Mouse (Mus musculus): ENCODE measurements at regions not wholly inside any gene's neighbourhood (a gene's known extent, or its start where the extent isn't known, plus 50 kb on each side); places are given as distances from the start of the nearest gene placed in this dataset.

DNA sequence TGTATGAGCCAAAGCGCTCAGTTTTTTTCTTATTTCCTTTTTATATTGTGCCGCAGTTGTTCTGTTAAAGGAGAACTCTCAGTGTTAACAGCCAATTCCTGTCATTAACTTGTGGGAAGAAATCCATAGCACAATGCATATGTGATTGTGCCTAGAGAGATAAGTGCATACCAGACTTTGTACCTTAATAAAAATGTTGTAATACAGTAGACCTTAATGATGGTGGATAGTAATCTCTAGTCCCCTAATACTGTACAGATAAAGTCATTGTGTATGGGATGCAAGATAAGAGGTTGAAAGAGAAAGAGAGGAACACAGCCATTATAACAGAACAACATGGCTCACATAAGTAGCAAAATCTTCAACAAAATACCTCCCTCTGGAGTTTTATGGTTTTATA, 379.7 kb upstream of the Sash1 start:
- Histone ChIP-seq H3K27me3 (replicated peaks; ENCODE audit: low read depth, poor library complexity, severe bottlenecking) (no peaks in the 10 kb centered on the region), H3K9me3 (no peaks in the 10 kb centered on the region), H3K36me3 (replicated peaks) (no peaks in the 10 kb centered on the region), H3K4me1 (no peaks in the 10 kb centered on the region), H3K4me3 (no peak overlapping the region), H3K27ac (replicated peaks) (no peak overlapping the region)
- 90% methylated on average over 2 of the region's 2 CpGs for WGBS
- no peak for DNase-seq (ENCODE audit: low spot score)

DNA sequence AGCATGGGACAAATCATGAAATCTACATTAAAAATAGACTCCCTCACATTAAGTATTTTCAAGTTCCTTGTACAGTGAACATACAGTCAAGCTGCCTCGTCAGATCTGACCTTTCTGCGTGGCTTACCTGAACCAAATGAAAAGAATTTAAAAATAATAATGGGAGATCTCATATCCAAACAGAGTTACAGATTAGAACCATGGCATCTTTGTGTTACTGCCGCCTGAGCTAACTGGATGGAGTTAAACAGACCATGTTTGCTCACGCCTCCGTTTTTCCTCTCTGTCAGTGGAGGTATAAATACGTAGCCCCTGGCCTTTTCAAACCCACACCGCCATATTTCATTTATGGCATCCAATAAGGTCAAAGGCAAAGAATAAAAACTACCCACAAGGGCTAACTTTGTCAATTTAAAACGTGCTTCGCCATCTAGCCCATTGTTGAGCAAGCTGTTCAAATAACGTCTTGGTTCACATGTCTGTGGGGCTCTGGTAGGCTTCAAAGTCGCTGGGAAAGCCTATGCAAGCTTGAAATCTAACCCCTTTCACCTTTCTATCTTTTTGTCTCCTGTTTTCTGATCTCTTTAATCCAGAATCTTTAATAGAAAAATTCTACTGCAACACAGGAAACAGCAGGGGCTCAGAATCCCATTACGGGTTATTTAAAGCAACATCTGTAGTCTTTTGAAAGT, 378.6 kb upstream of the Sash1 start:
- DNase-seq (ENCODE audit: low spot score) = no peak
- Histone ChIP-seq H3K36me3 (replicated peaks) (no peaks in the 10 kb centered on the region), H3K4me1 (no peaks in the 10 kb centered on the region), H3K9me3 (no peaks in the 10 kb centered on the region), H3K27ac (replicated peaks) (no peak overlapping the region), H3K4me3 (no peak overlapping the region), H3K27me3 (replicated peaks; ENCODE audit: low read depth, poor library complexity, severe bottlenecking) (no peaks in the 10 kb centered on the region)
- 75% methylated on average over 12 of the region's 12 CpGs for WGBS

DNA sequence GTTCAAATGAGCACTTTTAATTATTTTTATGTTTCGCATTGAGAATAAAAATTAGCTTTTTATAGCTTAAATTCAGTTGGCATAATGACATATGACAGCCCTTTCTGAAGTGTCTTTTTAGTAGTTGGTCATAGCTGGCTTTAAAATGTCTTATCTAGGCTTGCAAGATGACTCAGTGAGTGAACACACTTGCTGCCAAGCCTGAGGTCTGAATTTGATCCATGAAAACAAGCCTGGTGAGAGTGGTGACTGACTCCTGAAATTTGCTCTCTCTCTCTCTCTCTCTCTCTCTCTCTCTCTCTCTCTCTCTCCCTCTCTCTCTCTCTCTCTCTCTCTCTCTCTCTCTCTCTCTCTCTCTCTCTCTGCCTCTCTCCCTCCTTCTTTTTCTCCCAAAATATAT, 372.8 kb upstream of the Sash1 start:
- WGBS = 89% methylated on average over 1 of the region's 1 CpGs
- H3K4me1 ChIP-seq = no peaks in the 10 kb centered on the region
- H3K27me3 ChIP-seq (replicated peaks; ENCODE audit: low read depth, poor library complexity, severe bottlenecking) = no peaks in the 10 kb centered on the region
- H3K36me3 ChIP-seq (replicated peaks) = no peaks in the 10 kb centered on the region
- H3K9me3 ChIP-seq = no peaks in the 10 kb centered on the region
- no peak for DNase-seq (ENCODE audit: low spot score)
- H3K27ac ChIP-seq (replicated peaks) = no peak overlapping the region
- H3K4me3 ChIP-seq = no peak overlapping the region

DNA sequence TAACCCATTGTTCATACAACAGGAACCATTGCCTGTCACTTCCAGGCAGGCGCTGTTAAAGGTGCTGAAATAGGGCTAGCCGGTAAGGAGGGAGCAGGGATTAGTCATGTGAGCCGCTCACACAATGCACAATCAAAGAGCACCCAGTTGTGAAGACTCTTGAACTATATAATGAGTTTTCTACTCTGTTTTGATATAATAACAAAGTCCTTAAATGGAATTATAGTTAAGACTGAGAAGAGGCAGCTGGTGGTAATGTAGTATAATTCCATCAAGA, 367.0 kb upstream of the Sash1 start:
- H3K27ac ChIP-seq (replicated peaks) = no peak overlapping the region
- no peaks in the 10 kb centered on the region for H3K27me3 ChIP-seq (replicated peaks; ENCODE audit: low read depth, poor library complexity, severe bottlenecking)
- WGBS = 15% methylated on average over 3 of the region's 3 CpGs
- no peak overlapping the region for H3K4me3 ChIP-seq
- no peaks in the 10 kb centered on the region for H3K9me3 ChIP-seq
- no peak for DNase-seq (ENCODE audit: low spot score)
- H3K4me1 ChIP-seq = no peaks in the 10 kb centered on the region
- no peaks in the 10 kb centered on the region for H3K36me3 ChIP-seq (replicated peaks)

DNA sequence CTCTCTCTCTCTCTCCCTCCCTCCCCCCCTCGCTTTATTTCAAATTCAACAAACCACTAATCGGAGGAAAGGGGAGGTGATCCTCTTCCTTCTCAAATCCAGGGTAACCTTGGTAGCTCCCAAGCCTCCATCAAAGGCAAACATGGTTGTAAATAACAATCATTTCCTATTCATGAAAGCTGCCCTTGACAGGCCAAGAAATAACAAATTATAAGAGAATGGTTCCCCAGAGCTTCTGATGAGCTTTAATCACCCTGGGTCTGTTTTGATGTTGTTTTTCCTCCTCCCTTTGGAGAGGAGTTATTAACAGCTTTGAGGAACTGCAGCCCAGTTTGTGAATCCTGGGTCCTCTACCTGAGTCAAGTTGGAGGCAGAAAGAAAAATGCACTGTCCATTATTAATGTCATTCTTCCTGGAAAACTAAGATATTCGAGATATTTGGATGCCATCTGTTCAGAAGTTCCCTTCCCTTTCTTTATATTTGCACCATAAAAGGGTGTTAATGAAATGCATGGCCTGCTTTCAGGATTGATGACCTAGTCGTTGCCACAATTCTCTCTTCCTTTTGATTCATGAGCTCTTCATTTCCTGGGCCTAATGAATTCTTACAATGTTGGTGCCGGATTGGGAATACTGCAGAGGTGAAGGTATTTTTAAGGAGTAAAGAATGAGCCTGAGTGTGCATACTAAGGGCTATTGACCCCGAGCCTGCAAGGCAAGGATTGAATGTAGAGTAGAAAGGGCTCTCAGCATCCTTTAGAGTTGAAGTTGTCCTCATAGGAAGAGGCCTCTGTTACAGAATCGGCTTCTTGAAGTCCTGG, 366.5 kb upstream of the Sash1 start:
- 64% methylated on average over 7 of the region's 7 CpGs for WGBS
- no peaks in the 10 kb centered on the region for H3K27me3 ChIP-seq (replicated peaks; ENCODE audit: low read depth, poor library complexity, severe bottlenecking)
- DNase-seq (ENCODE audit: low spot score) = no peak
- H3K36me3 ChIP-seq (replicated peaks) = no peaks in the 10 kb centered on the region
- no peaks in the 10 kb centered on the region for H3K9me3 ChIP-seq
- no peak overlapping the region for H3K4me3 ChIP-seq
- no peaks in the 10 kb centered on the region for H3K4me1 ChIP-seq
- no peak overlapping the region for H3K27ac ChIP-seq (replicated peaks)

DNA sequence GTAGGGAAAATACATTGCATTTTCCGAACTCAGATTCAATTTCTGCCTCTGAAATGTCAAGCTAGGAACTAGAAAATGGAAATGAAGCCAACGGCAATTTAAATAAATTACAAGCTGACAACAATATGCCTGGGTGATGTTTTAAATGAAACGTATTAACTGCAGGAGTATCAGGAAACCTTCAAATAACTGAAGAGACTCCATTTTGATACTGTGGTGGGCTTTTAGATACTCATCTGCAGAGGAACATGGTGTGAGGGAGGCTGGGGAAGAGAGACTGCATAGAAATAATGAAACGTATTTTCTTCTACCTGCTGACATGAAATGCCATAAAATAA, 357.4 kb upstream of the Sash1 start:
- Histone ChIP-seq H3K27ac (replicated peaks) (no peak overlapping the region), H3K4me3 (no peak overlapping the region), H3K9me3 (no peaks in the 10 kb centered on the region), H3K27me3 (replicated peaks; ENCODE audit: low read depth, poor library complexity, severe bottlenecking) (no peaks in the 10 kb centered on the region), H3K4me1 (peaks cover 10% of the 10 kb centered on the region; the same call in 1 of the 2 replicates), H3K36me3 (replicated peaks) (no peaks in the 10 kb centered on the region)
- no peak for DNase-seq (ENCODE audit: low spot score)
- WGBS = 85% methylated on average over 4 of the region's 4 CpGs

DNA sequence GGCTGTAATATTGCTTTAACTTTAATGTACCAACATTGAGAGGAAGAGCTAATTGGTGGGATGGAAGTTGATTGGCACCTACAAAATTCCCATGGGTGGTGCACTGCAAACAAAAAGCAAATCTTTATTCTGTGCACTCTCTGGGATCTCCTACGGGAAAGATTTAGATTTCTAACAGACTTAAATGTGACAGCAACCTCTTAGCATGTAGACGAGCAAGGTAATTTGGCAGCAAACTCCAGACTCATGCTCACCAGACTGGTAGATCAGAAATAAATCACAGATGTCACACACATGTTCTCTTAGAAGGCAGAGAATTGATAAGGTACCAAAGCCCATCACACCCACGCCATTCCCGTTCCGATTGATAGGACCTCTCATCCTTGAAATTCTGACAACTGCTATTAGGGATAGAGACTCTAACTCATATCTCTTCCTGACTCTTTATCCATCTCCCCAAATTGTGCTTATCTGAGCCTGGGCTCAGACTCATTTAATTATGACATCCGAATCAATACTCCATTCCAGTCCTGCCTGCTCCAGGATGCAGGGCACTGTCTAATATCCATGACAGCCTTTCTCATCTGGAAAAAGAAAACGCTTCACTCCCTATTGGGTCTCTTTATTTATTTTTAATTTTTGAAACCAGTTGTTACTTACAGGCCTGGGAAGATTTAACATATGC, 356.9 kb upstream of the Sash1 start:
- Histone ChIP-seq H3K4me3 (no peak overlapping the region), H3K9me3 (no peaks in the 10 kb centered on the region)
- 84% methylated on average over 7 of the region's 7 CpGs for WGBS

DNA sequence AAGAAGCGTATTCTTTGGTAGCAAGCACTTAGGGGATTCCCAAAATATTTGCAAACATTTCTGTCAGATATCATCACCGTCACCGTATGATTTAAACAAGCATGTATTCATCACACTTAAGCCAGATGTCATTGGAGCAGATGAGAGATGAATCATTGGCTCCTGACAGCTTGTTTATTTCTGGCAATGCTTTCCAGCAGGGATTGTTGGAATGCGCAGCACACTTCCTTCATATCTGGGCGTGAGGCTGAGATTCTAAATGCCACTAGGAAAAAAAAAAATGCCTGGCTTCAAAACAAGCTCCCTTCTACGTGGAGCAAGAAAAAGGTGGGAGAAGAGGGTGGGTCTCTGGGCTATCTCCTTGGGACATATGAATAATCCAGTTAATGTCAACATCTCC, 354.1 kb upstream of the Sash1 start:
- peaks cover 12% of the 10 kb centered on the region; the same call in 1 of the 2 replicates for H3K4me1 ChIP-seq
- H3K27ac ChIP-seq (replicated peaks) = no peak overlapping the region
- H3K36me3 ChIP-seq (replicated peaks) = no peaks in the 10 kb centered on the region
- H3K9me3 ChIP-seq = no peaks in the 10 kb centered on the region
- DNase-seq (ENCODE audit: low spot score) = no peak
- no peak overlapping the region for H3K4me3 ChIP-seq
- 68% methylated on average over 6 of the region's 6 CpGs for WGBS
- no peaks in the 10 kb centered on the region for H3K27me3 ChIP-seq (replicated peaks; ENCODE audit: low read depth, poor library complexity, severe bottlenecking)

More for the DNA sequence above, 356.9 kb upstream of the Sash1 start:
- H3K27me3 ChIP-seq (replicated peaks; ENCODE audit: low read depth, poor library complexity, severe bottlenecking) = no peaks in the 10 kb centered on the region
- no peak overlapping the region for H3K27ac ChIP-seq (replicated peaks)
- DNase-seq (ENCODE audit: low spot score) = no peak
- peaks cover 10% of the 10 kb centered on the region; the same call in 1 of the 2 replicates for H3K4me1 ChIP-seq
- no peaks in the 10 kb centered on the region for H3K36me3 ChIP-seq (replicated peaks)

DNA sequence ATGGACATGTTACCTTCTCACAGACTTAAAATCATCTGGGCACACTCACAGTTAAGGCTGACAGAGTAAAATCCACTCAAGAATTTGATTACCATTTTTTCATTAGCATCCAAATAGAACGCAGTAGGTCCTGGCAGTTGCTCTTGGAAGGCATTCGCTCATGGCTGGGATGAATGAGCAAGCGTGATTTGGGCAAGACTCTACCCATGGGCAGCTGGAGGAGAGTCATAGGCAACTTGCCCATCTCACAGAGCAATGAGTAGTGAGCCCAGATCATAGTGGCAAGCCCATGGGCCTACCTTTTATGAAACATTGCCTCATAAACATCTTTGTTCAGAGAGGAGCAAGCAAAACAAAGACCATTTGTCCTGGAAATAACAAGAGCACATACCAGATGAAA, 345.9 kb upstream of the Sash1 start:
- DNase-seq (ENCODE audit: low spot score) = no peak
- Histone ChIP-seq H3K27me3 (replicated peaks; ENCODE audit: low read depth, poor library complexity, severe bottlenecking) (no peaks in the 10 kb centered on the region), H3K27ac (replicated peaks) (no peak overlapping the region), H3K4me3 (no peak overlapping the region), H3K9me3 (no peaks in the 10 kb centered on the region), H3K36me3 (replicated peaks) (no peaks in the 10 kb centered on the region), H3K4me1 (peaks cover 13% of the 10 kb centered on the region)
- 94% methylated on average over 3 of the region's 3 CpGs for WGBS

DNA sequence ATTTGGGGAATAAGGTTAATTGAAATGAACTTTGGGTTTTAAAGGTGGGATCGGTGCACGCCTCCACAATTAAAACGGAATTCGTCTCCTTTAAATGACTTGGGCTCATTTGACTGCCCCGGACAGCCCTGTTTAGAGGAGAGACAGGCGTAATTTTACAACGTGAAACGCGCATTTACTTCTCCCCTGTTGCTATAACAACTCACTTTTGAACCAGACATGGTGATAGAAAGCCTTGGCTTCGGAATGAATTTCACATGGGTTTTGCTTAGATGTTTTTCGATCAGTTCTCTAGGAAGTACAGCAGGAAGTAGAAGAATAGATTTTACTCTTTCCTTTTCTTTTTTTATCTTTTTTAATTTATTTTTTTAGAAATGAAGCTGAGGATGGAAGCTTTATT, 343.2 kb upstream of the Sash1 start:
- Histone ChIP-seq H3K27me3 (replicated peaks; ENCODE audit: low read depth, poor library complexity, severe bottlenecking) (no peaks in the 10 kb centered on the region), H3K36me3 (replicated peaks) (no peaks in the 10 kb centered on the region), H3K9me3 (no peaks in the 10 kb centered on the region), H3K27ac (replicated peaks) (no peak overlapping the region), H3K4me3 (no peak overlapping the region), H3K4me1 (peaks cover 10% of the 10 kb centered on the region)
- no peak for DNase-seq (ENCODE audit: low spot score)
- 91% methylated on average over 11 of the region's 11 CpGs for WGBS

DNA sequence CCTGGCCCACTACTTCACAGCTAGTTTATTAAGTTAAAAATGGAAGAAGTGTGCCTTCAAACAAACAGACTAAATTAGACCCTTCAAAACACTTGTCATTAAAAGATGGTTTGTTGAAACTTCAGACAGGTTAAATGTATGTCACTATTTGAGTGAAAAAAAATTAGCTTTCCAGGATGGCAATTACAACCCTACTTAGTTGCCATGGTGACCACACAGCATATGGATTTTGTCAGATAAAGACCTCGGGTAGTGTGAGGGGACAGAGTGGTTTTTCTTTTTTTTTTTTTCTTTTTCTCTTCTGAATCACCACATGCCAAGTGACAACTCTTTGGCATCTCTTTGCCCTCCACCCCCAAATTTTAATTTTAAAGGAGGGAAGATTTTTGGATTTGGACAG, 341.5 kb upstream of the Sash1 start:
- WGBS = 15% methylated on average over 1 of the region's 1 CpGs
- no peak overlapping the region for H3K4me3 ChIP-seq
- peaks cover 10% of the 10 kb centered on the region for H3K4me1 ChIP-seq
- DNase-seq (ENCODE audit: low spot score) = no peak
- H3K27ac ChIP-seq (replicated peaks) = no peak overlapping the region
- no peaks in the 10 kb centered on the region for H3K36me3 ChIP-seq (replicated peaks)
- no peaks in the 10 kb centered on the region for H3K27me3 ChIP-seq (replicated peaks; ENCODE audit: low read depth, poor library complexity, severe bottlenecking)
- H3K9me3 ChIP-seq = no peaks in the 10 kb centered on the region

DNA sequence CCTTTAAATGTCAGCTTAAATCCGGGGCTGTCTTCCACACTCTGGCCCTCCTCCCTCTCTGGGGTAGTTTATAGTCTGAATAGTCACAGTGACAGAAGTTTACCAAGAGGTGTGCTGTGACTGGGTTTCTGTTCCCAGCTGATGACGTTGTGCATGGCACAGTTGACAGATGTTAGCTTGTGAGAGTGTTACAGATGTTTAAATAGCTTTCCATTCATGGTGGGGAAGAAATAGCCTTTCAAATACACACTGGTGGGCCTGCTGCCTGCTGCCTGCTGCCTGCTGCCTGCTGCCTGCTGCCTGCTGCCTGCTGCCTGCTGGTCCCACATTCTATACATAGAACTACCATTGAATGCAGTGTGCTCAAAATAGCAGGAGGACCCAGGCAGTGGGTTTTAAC, 324.8 kb upstream of the Sash1 start:
- Histone ChIP-seq H3K36me3 (replicated peaks) (no peaks in the 10 kb centered on the region), H3K9me3 (no peaks in the 10 kb centered on the region), H3K4me1 (peaks cover 4% of the 10 kb centered on the region; the same call in 1 of the 2 replicates), H3K27me3 (replicated peaks; ENCODE audit: low read depth, poor library complexity, severe bottlenecking) (no peaks in the 10 kb centered on the region), H3K4me3 (no peak overlapping the region), H3K27ac (replicated peaks) (no peak overlapping the region)
- no peak for DNase-seq (ENCODE audit: low spot score)
- 34% methylated on average over 2 of the region's 2 CpGs for WGBS

DNA sequence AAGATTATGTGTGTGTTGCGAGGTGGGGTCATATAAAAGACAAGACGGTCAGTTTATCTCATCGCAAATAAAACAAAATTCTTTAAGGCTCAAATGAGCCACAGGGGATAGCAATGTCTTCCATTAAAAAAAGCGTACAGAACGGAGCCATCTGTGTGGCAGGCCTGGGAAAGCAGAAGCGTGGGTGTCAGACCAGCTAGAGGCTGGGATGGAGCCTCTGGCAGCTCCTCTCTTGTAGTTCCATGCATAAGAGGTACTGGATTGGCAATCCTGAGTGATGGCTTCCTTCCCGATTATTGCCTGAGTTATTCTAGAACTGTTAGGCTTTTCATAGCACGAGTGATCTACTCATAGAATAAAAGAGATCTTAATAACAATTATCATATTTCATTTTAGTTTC, 318.2 kb upstream of the Sash1 start:
- Histone ChIP-seq H3K36me3 (replicated peaks) (no peaks in the 10 kb centered on the region), H3K9me3 (no peaks in the 10 kb centered on the region), H3K4me1 (no peaks in the 10 kb centered on the region), H3K27me3 (replicated peaks; ENCODE audit: low read depth, poor library complexity, severe bottlenecking) (no peaks in the 10 kb centered on the region), H3K27ac (replicated peaks) (no peak overlapping the region), H3K4me3 (no peak overlapping the region)
- no peak for DNase-seq (ENCODE audit: low spot score)
- whole genome bisulfite sequencing = 88% methylated on average over 8 of the region's 8 CpGs

Data from embryonic facial prominence, embryonic 10.5 days (tissue).